Mouse (Mus musculus) spleen, adult 18-20 months (tissue): ENCODE data around the gene Gm12248.
"Not testable (repeated sequence)": the region's sequence is repeated elsewhere in the genome, so short reads cannot be mapped to it uniquely, and the experiment has no call there.

Experiments used
- DNase-seq, 2 experiments: peaks; one replicate each; pipeline ENCODE4 v3.0.0; 2022; ENCODE audit warnings: mixed read lengths in 2 of 2

The Gm12248 gene

DNA sequence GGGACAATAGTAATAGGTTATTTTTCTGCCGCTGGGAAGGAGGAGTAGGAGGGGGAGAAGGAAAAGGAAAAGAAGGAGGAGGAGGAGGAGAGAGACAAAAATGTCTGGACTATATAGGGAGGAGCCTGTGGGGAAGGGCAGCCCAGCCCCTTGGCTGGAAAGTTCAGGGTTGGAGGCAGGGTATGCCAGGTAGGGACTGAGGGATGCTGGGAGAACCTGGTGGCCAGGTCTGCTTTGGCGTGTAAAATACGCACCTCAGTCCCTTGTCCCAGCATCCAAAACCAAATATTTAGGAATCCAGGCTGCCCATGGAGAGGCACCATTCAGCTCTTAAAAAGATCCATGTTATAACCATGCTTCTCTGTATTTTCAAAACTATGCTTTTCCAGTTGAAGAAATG is 9.2 kb upstream of the Gm12248 start:
- no peak for DNase-seq

DNA sequence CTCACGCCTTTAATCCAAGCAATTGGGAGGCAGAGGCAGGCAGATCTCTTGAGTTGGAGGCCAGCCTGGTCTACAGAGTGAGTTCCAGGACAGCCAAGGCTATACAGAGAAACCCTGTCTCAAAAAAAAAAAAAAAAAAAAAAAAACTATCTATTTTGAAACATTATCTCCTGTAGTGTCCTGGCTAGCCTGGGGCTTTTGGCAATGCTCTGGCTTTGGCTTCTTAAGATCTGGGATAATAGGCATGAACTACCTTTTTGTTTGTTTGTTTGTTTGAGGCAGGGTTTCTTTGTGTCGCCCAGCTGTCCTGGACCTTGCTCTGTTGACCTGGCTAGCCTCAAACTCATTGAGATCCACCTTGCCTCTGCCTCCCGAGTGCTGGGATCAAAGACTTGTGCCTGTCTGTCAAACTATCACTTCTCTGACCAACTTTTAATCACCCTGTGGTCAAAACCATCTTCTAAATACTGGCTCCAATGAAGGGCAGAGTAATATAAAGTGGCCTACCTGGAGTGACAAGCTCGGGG is 8.3 kb upstream of the Gm12248 start:
- DNase-seq = no peak

DNA sequence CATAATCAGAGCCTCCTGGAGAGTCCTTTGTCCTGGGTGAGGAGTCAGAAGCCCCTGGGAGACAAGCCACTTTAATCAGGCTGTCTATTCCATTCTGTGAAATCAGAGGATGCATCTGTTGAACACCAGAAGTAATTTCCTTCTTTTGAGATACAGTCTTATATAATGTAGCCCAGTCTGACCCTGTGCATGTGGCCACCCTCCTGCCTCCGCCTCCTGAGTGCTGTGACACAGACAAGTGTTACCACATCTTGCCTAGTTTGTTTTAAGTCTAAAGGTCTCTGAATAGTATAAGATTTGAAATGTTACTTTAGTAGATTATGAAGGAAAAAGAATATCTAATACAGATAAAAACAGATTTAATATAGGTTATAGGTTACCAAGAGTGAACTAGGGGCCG is 7.1 kb upstream of the Gm12248 start:
- no peak for DNase-seq

- peak in 1 of 2 experiments; percentile 14 for DNase-seq
Observed at GRCm38 (mm10) chr11:58098366-58098720, 5.4 kb upstream of the Gm12248 start.

GRCm38 (mm10) chr11:58097621-58098365 is 4.9 kb upstream of the Gm12248 start:
- DNase-seq = peak; percentile 12 to 35

GRCm38 (mm10) chr11:58096821-58097620 is 4.1 kb upstream of the Gm12248 start:
- no peak for DNase-seq

DNA sequence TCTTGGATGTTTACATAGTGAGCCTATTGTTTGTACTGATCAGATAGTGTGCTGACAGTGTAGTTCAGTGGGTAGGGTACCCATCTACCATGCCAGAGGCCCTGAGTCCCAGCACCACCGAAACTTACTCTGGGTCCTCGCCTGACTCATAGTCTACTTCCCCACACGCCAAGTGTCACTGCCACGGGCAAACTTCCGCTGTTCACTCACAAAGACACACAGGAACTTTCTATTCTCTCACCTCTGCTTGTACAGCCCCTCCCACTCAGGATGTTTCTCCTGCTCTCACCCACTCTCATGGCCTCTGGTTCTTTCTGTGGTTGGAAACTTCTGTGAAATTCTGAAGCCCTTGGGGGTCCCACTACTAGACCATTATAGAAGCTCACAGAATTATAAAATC is 3.2 kb upstream of the Gm12248 start:
- peak; percentile 39 to 40 for DNase-seq

DNA sequence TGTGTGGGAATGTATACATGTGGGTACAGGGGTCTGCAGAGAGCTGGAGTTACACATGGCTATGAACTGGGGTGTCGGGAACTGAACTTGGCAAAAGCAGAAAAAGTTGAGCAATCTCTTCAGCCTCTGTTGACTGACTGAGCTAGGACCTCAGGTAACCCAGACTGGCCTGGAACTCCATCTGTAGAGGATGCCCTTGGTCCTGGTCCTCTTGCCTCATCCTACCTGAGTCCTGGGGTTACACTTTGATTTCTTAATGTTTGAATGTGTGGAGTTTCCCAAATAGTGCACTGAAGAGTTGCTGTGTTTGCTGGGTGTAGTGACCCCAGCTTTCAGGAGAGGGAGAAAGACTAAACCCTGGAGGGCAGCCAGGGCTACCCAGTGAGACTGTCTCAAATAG is 2.6 kb upstream of the Gm12248 start:
- DNase-seq = no peak

DNA sequence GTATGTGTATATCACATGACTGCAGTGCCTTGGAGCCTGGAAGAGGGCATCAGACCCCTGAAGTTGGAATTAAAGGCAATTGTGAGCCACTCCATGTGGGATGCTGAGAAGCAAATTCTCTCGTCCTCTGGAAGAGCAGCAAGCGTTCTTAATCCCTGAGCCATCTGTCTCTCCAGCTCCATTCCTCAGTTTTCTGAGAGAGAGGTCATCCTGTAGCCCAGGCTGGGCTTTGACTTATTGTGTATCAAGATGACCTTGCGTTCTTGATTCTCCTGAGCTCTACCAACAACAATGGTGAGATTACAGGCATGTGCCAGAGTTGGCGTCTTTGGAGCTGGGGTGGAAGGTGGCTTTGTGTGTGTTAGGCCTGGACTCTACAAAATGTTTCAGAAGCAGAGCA is 1.8 kb upstream of the Gm12248 start:
- DNase-seq = no peak

DNA sequence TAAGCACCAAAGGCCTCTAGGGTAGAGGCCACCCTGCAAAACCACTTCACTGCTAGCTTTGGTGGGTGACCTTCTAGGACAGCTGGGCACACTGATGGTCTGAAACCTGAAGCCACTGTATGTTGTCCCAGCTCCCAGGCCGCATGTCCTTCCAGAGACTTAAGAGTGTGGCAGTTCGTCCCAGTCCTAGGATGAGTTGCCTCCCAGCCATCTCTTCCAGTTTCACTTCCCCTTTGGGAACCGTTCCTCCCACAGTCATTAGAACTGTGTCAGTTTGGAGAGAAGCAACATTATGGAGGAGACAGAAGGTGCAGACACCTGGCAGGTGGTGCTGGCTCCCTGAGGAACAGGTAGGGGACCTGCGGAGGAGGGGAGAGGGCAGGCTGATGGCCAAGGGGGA is 393 bp downstream of the Gm12248 start:
- DNase-seq = no peak

GRCm38 (mm10) chr11:58081716-58082115 is 11.2 kb downstream of the Gm12248 start:
- DNase-seq = no peak

DNA sequence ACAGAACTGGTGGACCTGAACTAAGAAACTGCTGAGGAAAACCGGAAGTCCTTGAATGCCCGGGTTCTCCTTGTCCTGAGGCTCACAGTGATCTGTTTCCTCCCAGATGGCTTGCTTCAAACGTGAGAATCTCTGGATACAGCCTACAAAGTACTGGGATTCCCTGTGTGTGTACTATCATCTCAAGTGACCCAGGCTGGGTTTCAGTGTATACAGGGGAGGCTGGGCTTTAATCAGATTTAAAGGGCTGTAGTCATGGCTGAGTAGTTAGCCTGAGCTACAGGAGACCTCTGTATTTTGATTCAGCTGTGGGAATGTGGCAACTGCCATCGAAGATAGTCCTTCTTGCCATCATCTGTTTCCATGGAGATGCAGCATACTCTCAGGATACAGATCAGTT is 15.7 kb downstream of the Gm12248 start:
- no peak for DNase-seq

DNA sequence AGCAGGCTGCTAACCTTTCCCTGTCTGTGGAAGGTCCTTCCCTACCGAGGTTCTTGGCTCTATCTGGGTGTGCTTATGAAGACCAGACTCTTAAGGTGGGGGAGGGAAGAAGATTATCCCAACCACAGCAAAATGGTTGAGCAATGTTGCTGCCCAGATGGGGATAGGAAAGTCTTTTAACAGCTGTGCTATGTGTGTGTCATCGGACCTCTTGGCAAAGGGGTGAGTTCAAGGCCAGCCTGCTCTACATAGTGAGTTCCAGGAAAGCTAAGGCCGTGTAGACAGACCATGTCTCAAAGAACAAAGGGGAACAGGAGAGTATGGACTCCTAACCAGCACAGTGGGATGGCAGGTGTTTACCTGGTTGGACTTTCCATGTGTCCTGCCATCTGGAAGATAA is 20.0 kb downstream of the Gm12248 start:
- no peak for DNase-seq

DNA sequence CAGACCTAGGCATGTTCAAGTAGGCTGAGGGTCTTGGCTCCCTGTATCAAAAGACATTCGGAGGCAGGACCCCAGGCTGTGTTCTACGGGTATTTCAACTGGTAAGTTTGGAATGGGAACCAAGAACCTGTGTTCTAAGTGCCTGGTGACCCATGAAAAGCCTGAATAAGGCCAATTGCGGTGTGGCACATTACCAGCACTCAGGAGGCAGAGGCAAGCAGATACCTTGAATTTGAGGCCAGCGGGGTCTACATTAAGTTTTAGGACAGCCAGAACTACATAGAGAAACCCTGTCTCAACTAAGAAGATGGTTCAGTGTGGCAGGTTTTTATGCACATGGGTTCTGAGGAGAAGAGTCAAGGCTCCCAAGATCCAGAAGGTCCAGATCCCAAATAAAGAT is 27.9 kb downstream of the Gm12248 start:
- DNase-seq = no peak

GRCm38 (mm10) chr11:58062586-58062985 is 30.3 kb downstream of the Gm12248 start:
- DNase-seq = no peak

GRCm38 (mm10) chr11:58061218-58061617 is 31.7 kb downstream of the Gm12248 start:
- not testable (repeated sequence) for DNase-seq

- DNase-seq = not testable (repeated sequence)
Observed at GRCm38 (mm10) chr11:58059752-58060151, 33.2 kb downstream of the Gm12248 start.

DNA sequence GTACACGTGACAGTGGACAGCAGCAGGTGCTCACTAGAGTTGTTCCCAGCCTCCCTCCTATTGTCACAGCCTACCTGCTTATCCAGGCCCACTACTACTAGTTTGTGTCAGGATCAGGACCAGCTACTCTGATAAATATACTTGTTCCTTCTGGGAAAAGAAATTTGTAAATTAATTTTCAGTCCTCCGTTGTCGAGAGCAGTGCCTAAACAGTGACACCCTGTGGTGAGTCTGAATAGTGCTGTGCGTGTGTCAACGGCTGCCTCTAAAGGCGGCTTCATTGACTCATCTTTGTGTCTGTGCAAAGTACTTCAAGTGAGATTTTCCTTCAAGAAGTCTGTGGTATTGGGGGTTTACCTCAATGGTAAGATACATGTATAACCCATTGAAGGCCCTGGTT is 35.5 kb downstream of the Gm12248 start:
- peak in 1 of 2 experiments; percentile 49 for DNase-seq

DNA sequence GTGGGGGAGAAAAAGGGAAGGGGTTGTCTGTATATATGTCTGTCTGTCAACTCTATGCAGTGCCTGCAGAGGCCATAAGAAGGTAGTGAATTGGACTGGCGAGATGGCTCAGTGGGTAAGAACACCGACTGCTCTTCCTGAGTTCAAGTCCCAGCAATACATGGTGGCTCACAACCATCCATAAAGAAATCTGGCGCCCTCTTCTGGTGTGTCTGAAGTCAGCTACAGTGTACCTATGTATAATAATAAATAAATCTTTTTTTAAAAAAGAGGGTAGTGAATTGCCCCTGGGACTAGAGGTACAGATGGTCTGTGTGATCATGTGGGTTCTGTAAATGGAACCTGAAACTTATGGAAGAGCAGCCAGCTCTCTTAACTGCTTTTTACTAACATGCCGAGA is 46.5 kb downstream of the Gm12248 start:
- DNase-seq = no peak

GRCm38 (mm10) chr11:58042861-58043431 is 50.0 kb downstream of the Gm12248 start:
- DNase-seq = no peak

DNA sequence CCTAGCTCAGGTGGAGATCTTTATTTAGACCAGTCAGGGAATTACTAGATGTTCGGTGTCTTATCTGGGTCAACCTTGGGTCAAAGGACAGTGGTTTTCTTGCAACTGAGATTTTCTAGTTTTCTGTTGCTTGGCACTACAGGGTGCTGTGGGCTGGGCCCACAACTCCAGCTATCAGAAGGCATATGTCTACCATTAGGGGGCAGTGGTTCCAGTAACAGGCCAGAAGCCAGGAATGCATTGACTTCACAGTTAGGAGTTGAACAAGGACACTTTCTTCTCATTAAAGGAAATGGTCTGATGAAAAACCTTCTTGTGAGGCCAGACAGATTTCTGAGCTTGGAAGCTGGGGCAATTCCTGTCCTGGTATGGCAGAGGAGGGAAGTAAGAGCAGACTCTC is 53.9 kb downstream of the Gm12248 start:
- peak in 1 of 2 experiments; percentile 21 for DNase-seq

DNA sequence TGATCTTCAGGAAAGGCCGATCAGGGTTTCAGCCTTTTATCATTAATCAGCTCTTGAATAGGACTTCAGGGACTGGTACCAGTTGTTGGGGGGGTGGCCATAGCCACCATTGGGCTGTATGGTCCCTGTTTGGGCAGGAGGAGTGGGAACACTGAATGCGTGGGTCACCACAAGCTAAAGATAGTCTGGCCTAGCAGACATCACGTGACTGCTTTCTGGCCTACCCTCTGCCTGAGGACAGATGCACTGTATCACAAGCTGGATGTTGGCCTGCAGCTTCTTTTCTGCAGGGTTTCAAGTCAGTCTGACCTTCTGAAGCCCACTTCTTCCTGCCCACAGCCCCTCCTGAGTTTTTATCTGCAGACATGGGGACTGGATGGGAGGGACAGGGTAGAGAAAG is 59.3 kb downstream of the Gm12248 start:
- no peak for DNase-seq

DNA sequence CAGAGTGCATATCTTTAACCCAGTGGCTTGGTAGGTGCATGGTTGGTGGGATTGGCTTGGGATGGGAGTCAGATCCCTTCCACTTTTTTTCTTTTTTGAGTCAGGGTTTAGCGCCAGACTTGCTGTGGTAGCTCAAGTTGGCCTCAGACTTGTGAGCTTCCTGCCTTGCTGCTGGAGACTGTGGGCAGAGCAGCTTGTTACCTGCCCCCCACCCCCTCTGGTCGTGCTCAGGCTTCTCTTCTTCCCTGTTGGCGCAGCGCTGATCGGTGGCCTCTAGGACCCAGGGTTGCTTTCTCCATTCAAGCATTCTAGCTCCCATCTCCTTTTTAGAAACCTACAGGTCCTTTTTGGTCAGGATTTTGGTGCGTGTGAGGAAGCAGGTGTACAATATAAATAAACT is 61.8 kb downstream of the Gm12248 start:
- no peak for DNase-seq

- no peak for DNase-seq
Observed at GRCm38 (mm10) chr11:58029869-58030268, 63.1 kb downstream of the Gm12248 start.
